Mouse (Mus musculus): ENCODE measurements around the gene Thbs1.

- TF ChIP-seq GATA1 (IDR thresholded peaks at IDR 0.05; ENCODE audit: low read length) (no peak), TAL1 (IDR thresholded peaks at IDR 0.05; ENCODE audit: low read length) (no peak)
Observed at GRCm38 (mm10) chr2:118162486-118162885, 50.8 kb downstream of the Thbs1 start.

All from erythroblast, embryonic 14.5 days (primary cell).